Mouse (Mus musculus) G1E-ER4 (cell line): ENCODE results near the gene Ntn5. TPM values are rescaled to one million over a fixed set of nuclear protein-coding genes. Genes with fewer than 3 reads are reported as not detected.

Source experiments
- GATA1 ChIP-seq: IDR thresholded peaks from one replicate; pipeline ENCODE4 v1.8.0; 2012; ENCODE audit warnings: low read length, inconsistent platforms
- polyA plus RNA-seq: library from polyadenylated mRNA; stranded (reverse); fragments of >175 nt; gene quantifications from 2 replicates; pipeline ENCODE4 v1.2.3, GENCODE M21; 2012

Gene Ntn5
- polyA plus RNA-seq, 1 experiment = 0.11 TPM

DNA sequence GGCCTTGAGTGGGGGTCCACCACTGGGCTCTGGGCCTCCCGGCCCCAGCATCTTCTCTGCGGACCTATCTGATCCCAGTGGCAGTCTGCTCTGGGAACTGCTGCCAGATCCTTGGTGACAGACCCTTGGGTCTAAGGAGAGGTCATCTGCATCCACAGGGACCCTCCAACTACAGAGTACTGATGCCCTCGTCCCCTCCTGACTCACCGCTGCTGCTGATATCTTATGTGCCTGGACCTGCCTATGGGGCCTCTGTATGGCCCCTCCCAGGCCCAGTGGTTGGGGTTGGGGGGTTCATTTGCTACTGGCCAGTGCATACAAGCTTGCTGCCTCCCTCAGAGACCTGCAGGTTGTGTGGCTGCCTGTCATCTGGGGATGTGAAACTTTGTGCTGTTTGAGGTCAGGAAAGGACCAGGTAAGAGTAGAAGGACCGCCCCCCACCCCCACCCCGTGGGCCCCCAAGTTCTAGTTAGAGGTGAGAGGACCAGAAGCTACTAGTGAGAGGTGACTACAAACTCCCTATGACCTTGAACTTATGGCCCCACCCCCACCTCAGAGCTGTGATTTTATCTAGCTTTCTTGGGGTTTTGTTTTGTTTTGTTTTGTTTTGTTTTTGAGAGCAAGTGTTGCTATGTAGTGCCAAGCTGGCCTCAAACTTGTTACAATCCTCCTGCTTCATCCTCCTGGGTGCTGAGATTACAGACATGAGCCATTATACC lies 38.8 kb upstream of the Ntn5 start:
- no peak for TF ChIP-seq GATA1

DNA sequence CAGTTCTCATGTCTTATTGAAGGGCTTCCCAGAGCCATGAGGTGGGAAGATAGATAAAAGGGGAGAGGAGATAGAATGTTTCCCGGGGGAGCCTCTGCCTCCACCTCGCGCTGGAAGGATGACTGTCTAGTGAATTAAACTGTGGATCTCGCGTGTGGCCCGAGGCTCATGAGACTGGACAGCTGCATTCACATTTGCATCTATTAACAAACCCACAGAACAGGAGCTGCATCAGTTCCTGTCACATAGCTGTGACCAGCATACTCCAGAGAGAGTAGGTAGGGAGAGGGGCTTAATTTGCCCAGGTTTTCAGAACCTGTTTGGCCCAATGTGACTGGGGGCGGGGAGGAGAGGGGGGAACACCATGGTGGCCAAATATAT lies 38.2 kb upstream of the Ntn5 start:
- TF ChIP-seq GATA1 = no peak

DNA sequence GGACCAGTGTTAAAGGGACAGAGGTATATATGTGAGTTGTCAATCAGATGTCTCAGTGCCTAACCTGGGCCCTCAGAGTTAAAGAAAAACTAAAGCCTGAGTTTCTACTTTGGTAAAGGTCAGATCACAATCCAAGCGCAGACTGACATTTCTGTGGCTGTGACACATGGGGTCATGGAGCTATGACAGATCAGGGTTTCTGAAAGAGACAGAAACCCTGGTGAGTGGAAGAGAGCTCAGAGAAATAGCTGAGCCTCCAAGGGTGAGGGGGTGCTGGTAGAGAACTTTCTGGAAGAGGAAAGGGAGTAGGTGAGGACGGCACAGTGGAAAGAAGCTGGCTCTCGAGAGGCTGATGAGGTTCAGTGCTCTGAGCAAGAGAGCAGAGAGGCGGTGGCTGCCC lies 37.2 kb upstream of the Ntn5 start:
- no peak for TF ChIP-seq GATA1

DNA sequence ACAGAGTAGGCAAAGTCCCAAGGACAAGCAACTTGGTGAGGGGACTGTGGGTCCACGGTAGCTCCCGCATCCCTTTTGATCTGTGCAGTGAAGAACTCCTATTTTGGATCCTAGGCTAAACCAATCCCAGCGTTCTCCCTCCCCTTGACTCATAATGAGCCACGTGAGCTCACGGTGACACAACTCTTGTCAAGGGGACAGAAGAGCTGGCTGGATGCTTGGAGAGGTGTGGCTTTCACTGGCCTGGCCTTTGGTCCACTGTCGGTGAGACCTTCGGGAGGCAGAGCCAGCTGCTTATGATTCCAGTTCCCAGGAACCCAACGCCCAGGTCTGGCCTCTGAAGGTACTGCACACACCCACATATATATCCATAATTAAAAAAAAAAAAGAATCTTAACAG lies 34.5 kb upstream of the Ntn5 start:
- no peak for TF ChIP-seq GATA1

DNA sequence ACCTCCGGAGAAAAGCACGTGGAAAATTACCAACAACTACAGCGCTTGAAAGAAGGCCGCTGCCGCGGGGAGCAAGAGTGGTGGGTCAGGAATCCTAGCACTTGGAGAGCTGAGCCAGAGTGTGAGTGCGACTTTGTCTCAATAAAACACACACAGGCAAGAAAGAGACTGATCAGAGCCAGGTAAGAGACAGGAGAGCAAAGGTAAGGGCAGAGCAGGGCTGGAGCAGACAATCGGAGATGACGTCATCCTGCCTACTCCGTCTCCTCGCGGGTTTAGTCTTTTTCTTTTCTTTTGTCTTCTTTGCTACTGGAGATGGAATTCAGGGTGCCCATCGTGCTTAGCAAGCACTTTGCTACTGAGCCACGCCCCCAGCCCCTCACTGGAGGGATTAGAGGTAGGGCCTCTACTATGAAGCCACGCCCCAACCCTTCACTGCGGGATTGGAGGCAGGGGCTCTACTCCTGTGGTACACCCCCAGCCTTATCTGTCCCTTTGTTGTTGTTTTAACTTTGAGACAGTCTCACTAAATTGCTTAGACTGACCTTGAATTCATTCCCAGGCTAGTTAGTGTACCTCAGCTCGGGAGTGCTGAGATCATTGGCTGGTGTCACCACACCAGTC lies 29.3 kb upstream of the Ntn5 start:
- TF ChIP-seq GATA1 = no peak

DNA sequence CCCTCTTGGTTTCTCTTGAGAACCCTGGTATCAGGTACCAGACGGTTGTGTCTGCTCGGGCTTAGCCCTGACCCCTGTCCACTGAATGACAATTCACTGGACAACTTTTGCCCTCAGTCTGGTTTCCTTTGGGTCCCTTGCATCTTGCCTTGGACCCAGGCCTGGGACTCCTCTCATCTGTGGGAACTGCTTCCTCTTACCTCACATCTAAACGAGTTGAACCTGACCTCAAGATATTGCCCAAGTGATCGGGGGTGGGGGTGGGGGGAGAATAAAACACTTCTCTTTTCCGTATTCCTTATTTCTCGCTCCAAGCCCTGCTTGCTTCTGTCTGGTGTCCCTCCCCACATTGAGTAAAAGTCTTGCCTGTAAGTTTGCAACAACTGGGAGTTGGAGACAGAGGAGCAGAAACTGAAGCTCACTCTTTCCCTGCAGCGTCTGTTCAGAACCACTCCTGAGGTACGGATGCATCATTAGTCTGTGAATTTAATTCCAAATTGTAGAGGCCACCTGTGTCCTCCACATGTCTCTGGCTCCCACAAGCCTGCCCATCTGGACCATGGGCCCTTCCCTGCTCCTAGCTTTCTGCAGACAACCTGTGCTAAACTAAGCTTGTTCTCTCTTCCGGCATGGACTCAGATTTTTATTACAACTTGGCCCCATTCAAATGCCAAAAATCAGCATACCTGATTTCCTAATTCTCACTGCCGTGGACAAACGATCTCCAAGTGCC lies 22.9 kb upstream of the Ntn5 start:
- no peak for TF ChIP-seq GATA1

DNA sequence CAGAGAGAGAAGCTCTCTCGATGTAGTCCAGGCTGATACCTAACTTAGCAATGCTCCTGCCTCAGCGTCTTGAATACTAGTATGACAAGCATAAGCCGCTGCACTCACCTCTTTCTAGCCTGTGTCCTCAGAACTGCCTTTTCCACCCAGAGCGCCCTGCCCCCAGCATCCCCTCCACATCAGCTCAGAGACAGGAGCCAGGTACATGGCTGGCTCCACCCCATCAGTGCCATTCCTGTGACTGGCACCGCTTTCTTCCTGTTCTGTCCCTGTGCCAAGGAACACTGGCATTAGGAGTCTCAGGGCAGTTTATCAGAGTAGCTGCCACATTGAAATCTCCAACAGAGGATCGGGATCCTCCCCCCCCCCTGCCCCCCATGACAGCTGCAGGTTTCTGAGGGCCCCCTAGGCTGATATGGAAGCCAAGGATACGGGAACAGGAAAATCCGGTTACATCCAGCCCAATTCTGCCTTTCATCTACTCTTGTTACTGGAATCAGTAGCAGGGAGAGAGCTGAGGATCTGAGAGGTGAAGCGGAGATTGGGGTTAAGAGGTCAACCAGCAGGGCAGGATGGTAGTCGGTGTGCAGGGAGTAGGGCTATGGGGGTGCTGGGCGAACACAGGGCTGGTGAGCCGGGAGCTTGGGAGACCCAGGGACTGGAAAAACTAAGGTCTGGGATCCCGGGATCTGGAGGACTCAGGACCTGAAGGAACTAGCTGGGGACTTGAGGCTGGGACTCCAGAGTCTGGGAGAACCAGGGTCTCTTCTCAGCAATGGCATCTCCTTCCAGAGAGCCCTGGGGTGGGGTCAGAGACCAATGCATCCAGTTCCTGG lies 18.3 kb upstream of the Ntn5 start:
- no peak for TF ChIP-seq GATA1

DNA sequence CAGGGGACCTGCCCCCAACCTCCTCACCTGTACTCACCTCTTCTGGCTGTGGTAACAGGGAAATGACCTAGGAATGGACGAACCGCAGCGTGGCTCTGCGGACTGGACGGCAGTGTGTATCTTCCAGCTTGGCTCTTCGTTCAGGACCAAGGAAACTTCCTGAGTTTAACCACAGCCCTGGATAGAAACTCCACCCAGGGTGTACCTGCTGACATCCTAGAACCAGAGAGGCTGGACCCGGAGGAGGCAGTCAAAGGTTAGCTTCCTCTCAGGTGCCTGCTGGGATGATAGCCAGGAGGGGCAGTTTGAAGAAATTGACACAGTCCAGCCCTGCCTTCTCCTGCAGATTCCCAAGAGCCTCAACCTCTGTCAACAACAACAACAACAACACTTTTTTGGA lies 17.7 kb upstream of the Ntn5 start, which contains the start of gene Fut2:
TSS of gene Fut2 (minus strand) at position 234 of the 400 bp plus-strand sequence.
- no peak for TF ChIP-seq GATA1

DNA sequence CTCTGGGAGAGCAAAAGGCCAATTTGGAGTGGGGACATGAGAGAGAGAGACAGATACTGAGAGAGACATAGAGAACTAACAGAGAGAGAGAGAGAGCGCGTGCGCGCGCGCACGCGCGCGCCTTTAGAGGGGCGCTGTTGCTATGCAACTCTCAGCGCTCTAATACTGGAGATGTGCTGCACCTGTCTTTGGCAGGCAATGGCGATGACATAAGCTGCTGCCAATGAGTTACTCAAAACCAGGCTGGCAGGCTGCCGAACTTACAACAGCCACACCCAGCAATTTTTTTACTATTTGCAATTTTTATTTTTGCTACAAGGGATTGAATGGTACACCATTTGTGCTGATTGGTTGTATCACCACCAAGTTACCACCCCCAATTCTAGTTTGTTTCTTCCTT lies 16.1 kb upstream of the Ntn5 start:
- TF ChIP-seq GATA1 = no peak

DNA sequence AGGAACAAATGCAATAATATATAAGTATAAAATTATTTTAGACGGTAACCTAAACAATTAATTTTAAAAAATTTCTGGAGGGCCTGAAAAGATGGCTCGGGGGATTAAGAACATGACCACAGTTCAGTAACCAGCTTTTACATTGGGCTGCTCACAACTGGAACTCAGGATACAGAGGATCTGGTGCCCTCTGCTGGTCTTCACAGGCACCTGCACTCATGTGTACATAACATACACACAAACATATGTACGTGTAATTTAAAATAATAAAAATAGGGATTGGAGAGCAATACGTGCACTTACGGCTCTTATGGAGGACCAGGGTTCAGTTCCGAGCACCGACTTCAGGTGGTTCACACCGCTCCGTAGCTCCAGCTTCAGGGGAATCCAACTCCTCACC lies 14.9 kb upstream of the Ntn5 start:
- no peak for TF ChIP-seq GATA1

DNA sequence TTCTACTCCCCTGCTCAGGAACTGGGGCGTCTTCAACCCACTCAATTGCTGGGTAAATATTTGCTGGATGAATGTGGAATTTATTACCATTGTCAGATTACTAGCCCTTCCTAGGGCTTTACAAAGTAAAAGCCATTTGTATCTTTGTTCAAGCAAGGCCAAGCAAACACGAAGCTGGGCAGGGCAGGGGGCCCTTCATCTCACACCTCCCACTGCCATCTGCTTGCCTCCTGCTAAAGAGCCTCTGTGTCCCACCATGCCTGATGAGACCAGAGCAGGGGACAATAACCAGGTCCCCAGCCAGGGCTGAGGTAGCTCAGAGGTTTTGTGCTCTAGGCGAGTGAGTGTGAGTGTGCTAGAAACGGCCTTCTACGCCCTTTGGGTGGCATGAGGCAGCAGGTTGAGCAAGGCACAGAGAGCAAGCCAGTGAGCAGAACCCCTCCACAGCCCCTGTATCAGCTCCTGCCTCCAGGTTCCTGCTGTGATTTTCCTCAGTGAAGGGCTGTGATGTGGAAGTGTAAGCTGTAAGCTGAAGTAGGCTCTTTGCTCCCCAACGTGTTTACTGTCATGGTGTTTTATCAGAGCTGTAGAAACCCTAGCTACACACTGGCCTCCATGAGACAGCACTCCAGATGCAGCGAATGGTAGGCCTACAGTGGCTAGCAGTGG lies 6.1 kb upstream of the Ntn5 start:
- no peak for TF ChIP-seq GATA1

DNA sequence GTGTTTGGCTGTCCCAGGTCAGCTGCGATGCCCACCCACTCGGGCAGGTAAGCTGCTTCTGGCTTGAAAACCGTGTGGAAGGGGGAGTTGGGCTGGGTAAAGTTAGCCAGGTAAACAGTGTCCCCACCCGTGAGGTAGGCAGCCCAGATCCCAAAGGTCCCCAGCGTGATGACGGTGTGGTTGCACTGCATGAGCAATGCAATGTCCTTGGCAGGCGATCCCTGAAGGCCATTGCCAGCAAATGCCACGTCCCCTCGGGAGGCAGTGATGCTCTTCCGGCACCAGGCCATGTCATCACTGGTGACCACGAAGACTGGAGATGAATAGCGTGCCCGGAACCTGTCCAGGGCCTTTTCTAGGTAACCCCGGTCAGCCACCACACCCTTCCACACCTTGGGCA lies 5.3 kb upstream of the Ntn5 start:
- no peak for TF ChIP-seq GATA1

DNA sequence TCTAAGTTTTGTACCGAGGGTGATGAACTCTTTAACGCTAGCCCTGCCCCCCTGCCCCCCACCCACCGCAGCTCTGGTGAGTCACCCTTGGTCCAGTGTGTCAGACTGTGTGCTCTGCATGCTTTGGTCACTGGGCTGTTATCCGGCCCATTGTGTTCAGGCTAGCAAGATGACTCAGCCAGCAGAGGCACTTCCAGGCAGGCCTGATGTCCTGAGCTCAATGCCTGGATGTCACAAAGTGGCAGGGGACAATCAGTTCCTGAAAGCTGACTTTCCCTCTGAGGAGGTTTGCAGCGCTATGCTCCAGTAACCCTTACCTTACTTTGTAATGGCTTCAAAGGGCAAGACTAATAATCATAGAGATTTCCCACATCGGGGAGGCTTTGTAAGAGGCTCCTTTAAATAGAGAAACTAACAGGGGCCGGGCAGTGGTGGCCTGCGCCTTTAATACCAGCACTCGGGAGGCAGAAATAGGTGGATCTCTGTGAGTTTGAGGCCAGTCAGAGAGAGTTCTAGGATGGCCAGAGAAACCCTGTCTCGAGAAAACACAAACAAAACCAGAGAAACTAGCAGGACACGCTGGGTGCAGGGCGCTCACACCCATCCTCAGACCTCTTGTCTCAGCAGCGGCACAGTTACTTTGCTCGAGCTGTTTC lies 3.7 kb upstream of the Ntn5 start:
- no peak for TF ChIP-seq GATA1

DNA sequence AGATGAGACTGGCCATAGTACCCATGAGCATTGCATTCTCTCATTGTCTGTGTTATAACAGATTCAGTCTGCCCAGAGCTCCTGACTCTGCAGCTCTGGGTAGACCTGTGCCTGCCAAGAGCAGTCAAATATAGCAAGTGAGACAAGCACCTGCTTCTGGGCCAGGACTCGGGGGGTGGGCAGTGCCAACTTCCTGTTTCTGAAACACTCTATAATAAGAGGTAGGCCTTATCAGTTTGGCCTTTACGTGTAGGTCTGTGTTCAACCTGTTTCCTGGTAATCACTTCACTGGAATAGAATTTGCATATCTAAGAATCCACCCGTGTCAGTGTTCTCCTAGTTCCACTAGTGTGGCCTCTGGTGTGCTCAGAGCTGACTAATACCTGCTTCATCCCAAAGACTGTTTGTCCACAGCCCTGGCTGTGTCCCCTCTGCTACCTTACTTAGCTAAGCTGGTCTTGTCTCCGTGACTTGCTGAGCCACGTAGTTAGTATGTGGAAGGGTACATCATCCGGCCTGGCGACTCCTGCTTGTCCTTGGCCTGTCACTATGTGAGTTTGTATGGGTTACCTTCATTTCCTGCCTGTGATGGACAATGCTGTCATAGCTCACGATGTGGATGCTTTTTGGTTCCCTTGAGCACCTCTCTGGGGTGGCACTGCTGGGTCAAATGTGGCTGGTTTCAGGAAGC lies 2.6 kb upstream of the Ntn5 start:
- peak; percentile 5 for TF ChIP-seq GATA1
